Mouse (Mus musculus) G1E (cell line): Measurements from ENCODE around the gene Cfap299.

Experiments used
- CTCF ChIP-seq: IDR thresholded peaks from 2 replicates; pipeline ENCODE4 v1.5.1; 2012; ENCODE audit warnings: low read depth, low read length, inconsistent platforms, mixed read lengths
- GATA1 ChIP-seq: IDR thresholded peaks from 2 replicates; pipeline ENCODE4 v1.6.1; 2012; ENCODE audit warnings: borderline replicate concordance, low read length, inconsistent platforms, mixed read lengths
- GATA2 ChIP-seq: IDR thresholded peaks from 2 replicates; pipeline ENCODE4 v1.6.1; 2012; ENCODE audit warnings: low read depth, low read length, inconsistent platforms, borderline replicate concordance
- POLR2AphosphoS5 ChIP-seq: IDR thresholded peaks from 2 replicates; pipeline ENCODE4 v1.6.1; 2012; ENCODE audit warnings: low read depth, low read length, inconsistent platforms; ENCODE audit not compliant: insufficient replicate concordance
- TAL1 ChIP-seq: conservative IDR thresholded peaks from 2 replicates; pipeline ENCODE4 v1.6.1; 2012; ENCODE audit warnings: low read depth, low read length, inconsistent platforms, mixed read lengths

DNA sequence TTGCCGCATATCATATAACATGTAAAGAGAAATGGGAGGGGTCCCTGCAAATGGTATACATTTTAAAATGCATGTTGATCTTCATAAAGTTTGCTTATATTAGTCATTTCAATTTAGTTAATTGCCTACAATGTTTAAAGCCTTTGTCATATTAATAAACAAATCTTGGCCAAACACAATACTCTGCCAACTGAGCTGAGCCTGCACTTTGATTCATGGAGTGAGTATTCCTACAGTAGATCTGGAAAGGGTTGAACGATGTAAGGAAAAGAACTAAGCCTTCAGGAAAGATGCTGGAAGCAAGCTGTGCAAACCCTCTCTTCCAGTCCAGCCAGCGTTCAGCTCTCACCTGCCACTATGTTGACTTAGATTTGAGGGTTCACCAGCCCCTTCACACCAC is 252.9 kb downstream of the Cfap299 start:
- TF ChIP-seq CTCF (no peak), GATA1 (no peak), POLR2AphosphoS5 (no peak), GATA2 (no peak), TAL1 (no peak)
